Mouse (Mus musculus): Measurements from ENCODE around the gene BC035044.

- TF ChIP-seq CTCF (IDR thresholded peaks at IDR 0.05; ENCODE audit: extremely low read depth, insufficient read depth, insufficient read length, insufficient replicate concordance): no peak
- TF ChIP-seq POLR2A (IDR thresholded peaks at IDR 0.05; ENCODE audit: low read depth, low read length): no peak
Measured at GRCm38 (mm10) chr6:128850671-128851070, 40.3 kb downstream of the BC035044 start.
